14 mouse cellular contexts compared by ENCODE assay signal in the genomic region with DNA sequence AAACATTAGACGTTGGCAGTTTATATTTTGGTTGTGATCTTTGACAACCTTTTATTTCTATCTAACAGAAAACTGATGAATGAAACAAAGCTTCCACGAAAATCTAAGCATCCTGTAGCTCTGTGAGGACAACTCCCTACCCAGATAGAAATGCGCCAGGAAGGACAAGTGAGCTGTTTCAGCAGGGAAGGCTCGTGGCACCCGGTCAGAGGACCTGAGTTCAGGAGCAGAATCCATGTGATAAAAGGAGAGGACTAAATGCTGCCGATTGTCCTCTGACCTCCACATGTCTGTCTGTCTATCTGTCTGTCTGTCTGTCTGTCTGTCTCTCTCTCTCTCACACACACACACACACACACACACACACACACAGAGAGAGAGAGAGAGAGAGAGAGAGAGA.
DNase-seq lines count a peak whose midpoint lies in the region; ATAC-seq and TF ChIP-seq lines count a peak whose summit lies in the region.
"Had no signal": no experiment of that assay in that cellular context is flagged by ENCODE, and none has a peak within 500 bp of the region (broad histone marks: within the 10 kb centered on the region; RNA-seq: fewer than 3 reads in every experiment).

No protein-coding gene starts in this region.

- TF ChIP-seq EP300 in liver, embryonic 14.5 days (IDR thresholded peaks at IDR 0.05; ENCODE audit: low read depth): no peak

- H3K9me3 ChIP-seq in heart, embryonic 10.5 days: peaks cover 3% of the 10 kb centered on the region; the same call in 1 of the 2 replicates
- no peaks in the 10 kb centered on the region for H3K9me3 ChIP-seq in kidney, embryonic 16.5 days (ENCODE audit: low read length)
- H3K9me3 ChIP-seq in heart, embryonic 16.5 days (replicated peaks; ENCODE audit: control insufficient read depth, low read length): peaks cover 4% of the 10 kb centered on the region; the same call in 1 of the 2 replicates
- H3K9me3 ChIP-seq in liver, embryonic 14.5 days (ENCODE audit: control insufficient read depth, low read length): no peaks in the 10 kb centered on the region
- H3K9me3 ChIP-seq in limb, embryonic 10.5 days (replicated peaks): no peaks in the 10 kb centered on the region
- H3K9me3 ChIP-seq: embryonic facial prominence, embryonic 12.5 days; forebrain, embryonic 15.5 days; neural tube, embryonic 12.5 days had no signal

- peak overlapping the region; percentile 37; the same call in 1 of the 2 replicates for H3K27ac ChIP-seq in heart, embryonic 10.5 days
- peak overlapping the region; percentile 60; the same call in 1 of the 2 replicates for H3K27ac ChIP-seq in kidney, embryonic 16.5 days (ENCODE audit: low read length)
- H3K27ac ChIP-seq in heart, embryonic 16.5 days (ENCODE audit: low read length): peak overlapping the region; percentile 8; the same call in 1 of the 2 replicates
- H3K27ac ChIP-seq in liver, embryonic 14.5 days: peak overlapping the region; percentile 95
- H3K27ac ChIP-seq in limb, embryonic 10.5 days: no peak overlapping the region
- H3K27ac ChIP-seq: embryonic facial prominence, embryonic 12.5 days; forebrain, embryonic 15.5 days; neural tube, embryonic 12.5 days had no signal

- 60% methylated on average over 6 of the region's 6 CpGs for WGBS in heart, embryonic 10.5 days
- 63% methylated on average over 6 of the region's 6 CpGs for WGBS in kidney, embryonic 16.5 days
- 49% methylated on average over 6 of the region's 6 CpGs for WGBS in heart, embryonic 16.5 days
- WGBS in liver, embryonic 14.5 days (ENCODE audit: insufficient replicate concordance): 39% methylated on average over 6 of the region's 6 CpGs
- 79% methylated on average over 6 of the region's 6 CpGs for WGBS in limb, embryonic 10.5 days

- no peak for DNase-seq in heart, embryonic 10.5 days (ENCODE audit: low spot score)
- no peak for DNase-seq in heart, postnatal 14 days
- no peak for DNase-seq in kidney, adult 9 months
- no peak for DNase-seq in liver, embryonic 14.5 days (ENCODE audit: low read depth in 3 of 3, low spot score in 3 of 3)
- no peak for DNase-seq in left cerebral cortex, postnatal 4 days
- no peak for DNase-seq in limb, embryonic 10.5 days (ENCODE audit: low spot score)
- DNase-seq: cerebellum, adult 11 months had no signal

- intact Hi-C loops in heart, postnatal 14 days (cut with DNase I): no loop called here
- intact Hi-C loops in left cerebral cortex, postnatal 4 days (cut with DNase I): no loop called here

- no peak overlapping the region for H3K4me2 ChIP-seq in kidney, embryonic 16.5 days (replicated peaks; ENCODE audit: low read depth, low read length)
- H3K4me2 ChIP-seq in heart, embryonic 16.5 days (ENCODE audit: low read depth, low read length): no peak overlapping the region
- H3K4me2 ChIP-seq in liver, embryonic 14.5 days (ENCODE audit: low read depth): peak overlapping the region; percentile 59
- H3K4me2 ChIP-seq: embryonic facial prominence, embryonic 12.5 days; forebrain, embryonic 15.5 days; midbrain, embryonic 11.5 days; neural tube, embryonic 12.5 days had no signal

- no peak for TF ChIP-seq CTCF in liver, embryonic 14.5 days (IDR thresholded peaks at IDR 0.05; ENCODE audit: low read depth)

- no peak overlapping the region for H3K9ac ChIP-seq in kidney, embryonic 16.5 days (replicated peaks; ENCODE audit: low read length)
- H3K9ac ChIP-seq in heart, embryonic 16.5 days (ENCODE audit: low read length): no peak overlapping the region
- H3K9ac ChIP-seq in liver, embryonic 14.5 days (replicated peaks): no peak overlapping the region
- H3K9ac ChIP-seq: embryonic facial prominence, embryonic 12.5 days; forebrain, embryonic 15.5 days; neural tube, embryonic 12.5 days had no signal

- no peak overlapping the region for H3K4me3 ChIP-seq in heart, embryonic 10.5 days
- H3K4me3 ChIP-seq in kidney, embryonic 16.5 days (ENCODE audit: low read length): no peak overlapping the region
- H3K4me3 ChIP-seq in heart, embryonic 16.5 days (ENCODE audit: low read length): no peak overlapping the region
- no peak overlapping the region for H3K4me3 ChIP-seq in liver, embryonic 14.5 days (ENCODE audit: insufficient read depth in 1 of 2, low read depth in 2 of 2, low read length in 2 of 2)
- no peak overlapping the region for H3K4me3 ChIP-seq in limb, embryonic 10.5 days
- H3K4me3 ChIP-seq: embryonic facial prominence, embryonic 12.5 days; forebrain, embryonic 15.5 days; neural tube, embryonic 12.5 days had no signal

- H3K27me3 ChIP-seq in heart, embryonic 10.5 days (ENCODE audit: insufficient read depth, poor library complexity, severe bottlenecking): no peaks in the 10 kb centered on the region
- H3K27me3 ChIP-seq in kidney, embryonic 16.5 days (ENCODE audit: insufficient read depth, low read length): no peaks in the 10 kb centered on the region
- H3K27me3 ChIP-seq in heart, embryonic 16.5 days (ENCODE audit: control insufficient read depth, insufficient read depth, low read length): no peaks in the 10 kb centered on the region
- H3K27me3 ChIP-seq in liver, embryonic 14.5 days (ENCODE audit: control insufficient read depth, insufficient read depth, low read length): no peaks in the 10 kb centered on the region
- H3K27me3 ChIP-seq in limb, embryonic 10.5 days (ENCODE audit: low read depth, poor library complexity, severe bottlenecking): no peaks in the 10 kb centered on the region
- H3K27me3 ChIP-seq: CH12.LX; embryonic facial prominence, embryonic 12.5 days; forebrain, embryonic 15.5 days; neural tube, embryonic 12.5 days had no signal

- peaks cover 32% of the 10 kb centered on the region for H3K4me1 ChIP-seq in heart, embryonic 10.5 days
- peaks cover 31% of the 10 kb centered on the region for H3K4me1 ChIP-seq in kidney, embryonic 16.5 days (ENCODE audit: insufficient read depth, low read length)
- H3K4me1 ChIP-seq in heart, embryonic 16.5 days (ENCODE audit: control insufficient read depth, insufficient read depth, low read length): peaks cover 24% of the 10 kb centered on the region
- H3K4me1 ChIP-seq in liver, embryonic 14.5 days (replicated peaks; ENCODE audit: control insufficient read depth in 2 of 2, insufficient read depth in 2 of 2, low read length in 1 of 2): peaks cover 16 to 33% of the 10 kb centered on the region in 2 experiments
- peaks cover 33% of the 10 kb centered on the region for H3K4me1 ChIP-seq in limb, embryonic 10.5 days
- H3K4me1 ChIP-seq: forebrain, embryonic 15.5 days; neural tube, embryonic 12.5 days had no signal

- no peak for ATAC-seq in kidney, embryonic 16.5 days (ENCODE audit: low FRiP score, low TSS enrichment)
- no peak for ATAC-seq in heart, embryonic 16.5 days (replicated peaks; ENCODE audit: extremely low read depth, insufficient read depth, low FRiP score)
- no peak for ATAC-seq in liver, embryonic 14.5 days (ENCODE audit: insufficient read depth)
- ATAC-seq: forebrain, embryonic 15.5 days had no signal

- no peaks in the 10 kb centered on the region for H3K36me3 ChIP-seq in heart, embryonic 10.5 days
- H3K36me3 ChIP-seq in kidney, embryonic 16.5 days (ENCODE audit: insufficient read depth, low read length): no peaks in the 10 kb centered on the region
- 0 out of 2 replicates have a peak, but pooled peaks cover 3% of the 10 kb centered on the region for H3K36me3 ChIP-seq in heart, embryonic 16.5 days (ENCODE audit: control insufficient read depth, insufficient read depth)
- H3K36me3 ChIP-seq in liver, embryonic 14.5 days (replicated peaks; ENCODE audit: control insufficient read depth, insufficient read depth, low read depth): no peaks in the 10 kb centered on the region
- H3K36me3 ChIP-seq in limb, embryonic 10.5 days: peaks cover 5% of the 10 kb centered on the region; the same call in 1 of the 2 replicates
- H3K36me3 ChIP-seq: embryonic facial prominence, embryonic 12.5 days; forebrain, embryonic 15.5 days; neural tube, embryonic 12.5 days had no signal
